Mouse (Mus musculus) ES-Bruce4 (cell line): Measurements from ENCODE around the gene Naa35.

ENCODE experiments used
- CTCF ChIP-seq: IDR thresholded peaks from one replicate; pipeline ENCODE4 v1.8.1; 2011; ENCODE audit warnings: low read depth, low read length
- POLR2A ChIP-seq: IDR thresholded peaks from one replicate; pipeline ENCODE4 v1.8.1; 2011; ENCODE audit warnings: low read length; ENCODE audit not compliant: insufficient read depth

DNA sequence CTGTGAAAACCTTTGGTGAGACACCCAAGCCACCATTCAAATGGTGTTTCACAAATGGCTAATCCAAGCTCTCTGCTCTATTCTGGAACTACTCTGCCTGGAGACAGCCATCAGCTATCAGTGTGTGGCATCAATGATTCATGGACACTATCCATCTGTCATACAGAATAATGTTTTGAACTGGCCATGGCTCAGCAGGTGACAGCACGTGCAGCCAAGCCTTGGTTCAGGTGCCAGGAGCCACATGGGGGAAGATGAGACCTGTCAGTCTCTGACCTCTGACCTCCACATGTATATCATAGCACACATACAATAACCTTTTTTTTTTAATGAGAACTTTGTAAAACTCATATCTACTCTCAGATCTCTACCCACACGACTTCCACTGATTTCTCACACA is 32.3 kb upstream of the Naa35 start:
- TF ChIP-seq CTCF (no peak), POLR2A (no peak)
